Mouse (Mus musculus): ENCODE data around the gene Eml6.

DNA sequence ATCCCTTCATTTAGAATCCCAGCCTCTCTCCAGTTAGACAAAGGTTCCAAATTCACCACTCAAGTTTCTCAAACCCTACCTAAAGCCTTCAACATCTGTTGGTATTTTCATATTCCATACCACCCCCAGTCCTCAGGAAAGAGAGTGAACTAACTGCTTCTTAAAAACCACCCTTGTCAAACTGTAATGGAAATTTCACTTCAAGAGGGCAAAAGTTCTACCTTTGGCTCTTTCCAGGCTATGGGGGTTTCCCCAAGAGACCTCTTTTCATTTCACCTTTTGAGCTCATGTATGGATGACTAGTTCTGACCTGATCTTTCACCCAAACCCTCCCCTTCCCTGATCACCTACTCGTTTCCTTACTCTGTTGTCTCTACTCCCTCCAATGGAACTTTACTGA lies 226.0 kb downstream of the Eml6 start:
- TF ChIP-seq CTCF (IDR thresholded peaks at IDR 0.05; ENCODE audit: low read depth) (no peak), EP300 (IDR thresholded peaks at IDR 0.05; ENCODE audit: low read depth) (no peak)
